Mouse (Mus musculus) left cerebral cortex, postnatal 4 days (tissue): ENCODE results near the gene Rasl12. TPM values are rescaled to one million over a fixed set of nuclear protein-coding genes. Genes with fewer than 3 reads are reported as not detected.

ENCODE experiments used
- DNase-seq: peaks from one replicate; pipeline ENCODE4 v3.0.0-alpha.2; 2022
- intact Hi-C: fragments of 180-260 bp; cut with DNase I; formaldehyde crosslinking; loops from one replicate; pipeline ENCODE4 v1.15.1; 2025
- total RNA-seq, 2 experiments: library from RNA; stranded (reverse); gene quantifications; 2 replicates each; pipeline ENCODE4 v1.2.3; 2021

Gene Rasl12
- total RNA-seq, result 1 to 10 TPM; 4.3 to 4.4 TPM

DNA sequence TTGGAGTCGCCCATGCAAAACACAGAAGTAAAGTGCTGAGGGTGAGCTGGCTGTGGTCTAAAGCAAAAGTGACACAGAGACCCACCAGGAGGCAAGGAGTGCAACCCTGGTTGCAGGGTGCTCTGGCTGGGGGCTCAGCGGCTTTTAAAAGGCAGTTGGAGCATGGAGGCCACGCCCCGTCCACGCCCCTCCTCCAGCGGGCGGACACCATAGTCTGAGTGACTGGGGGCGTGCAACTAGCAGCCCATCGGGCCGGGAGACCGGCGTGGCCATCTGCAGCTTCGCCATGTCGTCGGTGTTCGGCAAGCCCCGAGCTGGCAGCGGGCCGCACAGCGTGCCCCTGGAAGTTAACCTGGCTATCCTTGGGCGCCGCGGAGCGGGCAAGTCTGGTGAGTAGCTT, at the start of gene Rasl12:
Gene Rasl12, plus strand, starts transcription at position 228 of the 400 bp plus-strand sequence.
- DNase-seq, result peak; percentile 84
- intact Hi-C loops, result no loop called here

DNA sequence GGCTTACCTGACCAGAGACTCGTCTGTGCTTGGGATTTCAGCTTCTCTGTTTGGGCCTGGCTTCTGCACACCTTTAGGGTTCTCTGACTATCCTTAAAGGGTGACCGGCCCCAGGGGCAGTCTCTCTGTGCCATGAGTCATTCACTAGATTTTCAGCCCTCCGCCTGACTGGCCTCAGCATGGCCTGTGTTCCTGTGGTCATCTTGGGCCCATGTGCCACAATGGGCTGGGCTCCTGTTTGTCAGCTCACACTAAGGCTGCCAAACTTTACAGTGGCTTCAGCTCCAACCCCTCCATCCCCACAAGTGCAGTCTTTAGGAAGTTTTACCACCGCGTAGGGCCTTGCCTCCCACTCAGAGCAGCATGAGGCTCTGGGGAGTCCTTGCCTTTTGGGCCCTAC, 45.1 kb upstream of the Rasl12 start:
- intact Hi-C loops, result no loop called here
- DNase-seq, result no peak

DNA sequence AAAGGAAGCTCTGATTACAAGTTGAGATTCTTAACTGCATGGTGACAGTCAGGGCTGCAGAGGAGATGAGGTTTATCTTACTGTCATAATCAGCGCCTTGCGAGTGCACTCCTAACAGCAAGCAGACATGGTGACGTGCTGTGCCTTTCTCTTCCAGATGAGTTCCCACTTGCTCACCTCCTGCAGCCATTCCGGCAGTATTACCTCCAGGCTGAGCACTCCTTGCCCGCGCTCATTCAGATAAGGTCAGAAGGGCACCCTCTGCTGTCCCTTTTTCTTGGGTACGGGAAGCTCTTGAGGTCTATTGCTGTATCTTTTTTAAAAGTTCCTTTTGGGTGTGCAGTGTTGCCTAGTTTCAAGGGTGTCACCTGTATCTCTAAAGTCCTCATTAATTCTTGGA, 41.7 kb upstream of the Rasl12 start:
- intact Hi-C loops, result no loop called here
- DNase-seq, result no peak

DNA sequence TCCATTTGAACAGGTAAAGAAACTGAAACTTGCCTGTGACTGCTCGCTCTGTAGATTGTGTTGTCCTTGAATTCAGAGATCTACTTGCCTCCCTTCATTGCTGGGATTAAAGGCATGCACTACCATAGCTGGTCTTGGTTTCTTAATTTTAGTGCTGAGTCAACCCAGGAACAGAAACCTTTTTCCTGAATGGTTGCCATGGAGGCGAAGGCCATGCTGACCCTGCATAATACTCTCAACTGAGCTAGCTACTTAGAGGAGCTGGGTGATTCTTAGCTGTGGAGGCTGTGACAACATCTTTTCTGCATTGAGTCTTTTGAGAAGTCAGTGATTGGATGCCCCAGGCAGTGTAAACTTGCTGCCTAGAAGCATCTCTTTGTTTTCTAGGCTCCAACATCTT, 41.3 kb upstream of the Rasl12 start:
- no peak for DNase-seq
- intact Hi-C loops, result no loop called here

DNA sequence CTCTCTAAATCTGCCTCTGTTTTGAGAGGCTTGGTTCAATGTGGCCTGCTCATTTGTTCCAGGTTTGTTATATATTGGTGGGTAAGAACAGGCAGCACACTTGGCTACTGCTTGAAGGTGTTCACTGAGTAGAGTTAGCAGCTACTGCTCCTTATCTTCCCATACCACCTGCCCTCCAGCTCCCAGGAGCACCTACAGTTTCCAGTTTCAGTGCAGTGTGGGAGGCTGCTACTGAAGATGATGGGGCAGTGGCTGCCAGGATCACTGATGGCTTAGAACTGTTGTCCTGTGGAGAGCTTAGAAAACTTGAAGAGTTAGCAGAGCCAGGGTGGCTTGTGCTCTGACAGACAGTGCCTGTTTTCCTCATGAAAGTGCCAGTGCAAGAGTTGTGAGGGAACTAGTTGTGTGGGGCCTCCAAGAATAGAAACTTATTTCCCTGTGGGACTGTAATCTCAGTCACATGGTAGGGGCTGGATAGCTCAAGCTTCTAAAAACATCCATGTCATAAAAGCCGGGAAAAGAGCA, 39.3 kb upstream of the Rasl12 start:
- intact Hi-C loops, result no loop called here
- DNase-seq, result no peak

DNA sequence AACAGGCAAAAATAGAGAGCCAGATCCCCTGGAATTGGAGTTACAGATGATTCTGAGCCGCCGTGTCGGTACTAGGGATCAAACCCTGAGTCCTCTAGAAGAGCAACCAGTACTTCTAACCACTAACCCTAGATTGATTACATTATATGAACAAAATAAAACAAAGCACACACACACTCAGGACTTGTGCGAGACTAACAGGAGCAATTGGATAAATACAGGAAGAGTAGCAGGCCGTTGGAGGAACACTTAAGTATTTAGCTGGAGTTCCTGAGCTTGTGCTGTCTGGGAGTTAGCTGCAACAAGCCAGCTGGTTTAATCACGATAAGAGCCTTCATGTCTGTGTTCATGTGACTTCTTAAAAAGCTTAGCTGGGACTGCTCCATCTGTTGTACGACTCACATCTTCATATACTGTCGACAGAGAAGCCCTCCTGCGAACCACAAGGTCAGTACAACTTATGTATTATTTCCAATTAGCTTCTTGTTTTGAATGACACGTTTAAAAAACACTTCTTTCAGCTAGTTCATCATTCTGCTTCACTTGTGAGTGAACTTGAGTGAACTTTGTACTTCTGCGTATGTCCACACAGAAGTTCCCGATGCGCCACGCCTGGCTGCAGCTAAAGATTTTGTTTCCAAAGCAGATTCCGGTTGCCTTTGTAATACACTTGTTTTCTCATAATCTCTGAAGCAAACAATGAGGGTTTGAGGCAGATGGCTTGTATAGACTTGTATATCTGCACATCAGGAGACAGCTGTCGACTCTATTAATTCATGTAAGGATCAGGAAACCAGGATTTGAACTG, 37.5 kb upstream of the Rasl12 start, which contains the start of gene Ubap1l:
Gene Ubap1l, plus strand, starts transcription at position 401 of the 808 bp plus-strand sequence.
- intact Hi-C loops, result no loop called here

DNA sequence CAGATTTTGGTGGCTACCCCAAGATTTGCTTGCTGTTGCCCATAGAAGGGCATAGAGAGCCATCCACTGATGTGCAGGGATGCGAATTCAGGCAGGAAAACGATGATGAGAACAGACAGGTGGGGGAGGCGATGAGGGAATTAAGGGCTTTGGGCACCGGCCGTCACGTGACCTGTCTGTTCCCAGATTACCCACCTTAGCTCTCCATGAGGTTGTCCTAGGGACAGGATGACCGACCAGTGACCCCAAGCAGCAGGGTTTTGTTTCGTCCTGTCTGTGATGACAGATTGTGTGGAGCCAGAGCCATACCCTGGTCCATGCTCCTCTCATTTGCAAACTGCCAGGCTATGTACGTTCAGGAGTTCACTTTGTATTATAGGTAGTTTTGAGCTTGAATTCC, 34.6 kb upstream of the Rasl12 start:
- intact Hi-C loops, result no loop called here
- no peak for DNase-seq

More for the DNA sequence above, 37.5 kb upstream of the Rasl12 start, which contains the start of gene Ubap1l:
- no peak for DNase-seq

DNA sequence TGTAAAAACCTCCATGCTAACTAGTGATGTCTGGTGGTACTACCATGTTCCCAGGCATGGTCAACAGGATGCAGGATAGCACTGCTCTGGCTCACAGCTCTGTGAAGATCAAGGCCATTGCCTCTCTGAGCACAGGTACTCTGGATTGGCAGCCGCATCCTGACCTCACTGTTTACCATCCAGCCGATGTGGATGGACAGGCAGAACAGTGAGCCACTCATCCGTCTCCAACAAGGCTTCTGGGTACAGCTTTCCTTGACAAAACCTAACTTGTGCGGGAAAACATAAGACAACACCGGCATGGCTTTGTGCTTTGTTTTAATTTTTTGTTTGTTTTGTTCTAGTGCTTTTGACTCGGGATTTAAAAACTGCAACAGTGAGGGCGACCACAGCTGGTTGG, 32.6 kb upstream of the Rasl12 start:
- no peak for DNase-seq
- intact Hi-C loops, result no loop called here

DNA sequence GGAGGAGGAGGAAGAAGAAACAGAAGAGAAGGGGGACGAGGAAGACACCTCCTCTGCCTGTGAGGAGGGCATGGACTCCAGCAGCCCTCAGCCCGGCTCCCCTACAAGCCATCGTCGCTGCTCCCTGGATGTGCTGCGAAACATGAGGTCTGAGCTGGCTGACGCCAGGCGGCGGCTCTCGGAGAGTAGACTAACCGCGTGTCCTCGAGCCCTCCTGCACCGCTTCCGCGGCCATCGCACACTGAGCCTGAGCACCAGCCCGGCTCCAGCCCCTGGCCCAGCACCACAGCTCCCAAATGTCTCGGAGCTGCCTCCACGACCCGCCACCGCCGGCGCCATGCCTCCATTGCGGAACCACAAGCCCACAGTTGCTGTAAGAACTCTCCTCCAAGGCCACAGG, 26.6 kb upstream of the Rasl12 start:
- DNase-seq, result no peak
- intact Hi-C loops, result loop anchor here (10.0 kb wide), 1 partner anchor 63 kb away; the partner anchor contains the start of gene Mtfmt

DNA sequence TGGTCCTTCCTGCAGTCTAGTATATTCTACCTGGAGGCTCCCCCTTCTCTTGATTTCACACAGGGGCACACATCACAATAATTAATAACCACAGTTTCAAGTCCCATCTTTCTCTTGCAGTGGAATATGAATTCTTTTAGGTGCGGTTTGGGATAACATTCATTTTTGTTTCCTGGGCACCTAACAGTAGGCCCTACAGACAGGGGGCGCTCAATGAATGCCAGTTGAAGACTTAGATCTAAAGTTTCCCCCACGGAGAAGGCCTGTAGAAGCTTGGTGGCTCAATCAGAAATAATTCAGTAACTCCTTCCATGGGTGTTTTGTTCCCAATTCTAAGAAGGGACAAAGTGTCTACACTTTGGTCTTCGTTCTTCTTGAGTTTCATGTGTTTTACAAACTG, 25.9 kb upstream of the Rasl12 start:
- intact Hi-C loops, result loop anchor here (10.0 kb wide), 1 partner anchor 62 kb away; the partner anchor contains the start of gene Mtfmt
- peak; percentile 29 for DNase-seq

DNA sequence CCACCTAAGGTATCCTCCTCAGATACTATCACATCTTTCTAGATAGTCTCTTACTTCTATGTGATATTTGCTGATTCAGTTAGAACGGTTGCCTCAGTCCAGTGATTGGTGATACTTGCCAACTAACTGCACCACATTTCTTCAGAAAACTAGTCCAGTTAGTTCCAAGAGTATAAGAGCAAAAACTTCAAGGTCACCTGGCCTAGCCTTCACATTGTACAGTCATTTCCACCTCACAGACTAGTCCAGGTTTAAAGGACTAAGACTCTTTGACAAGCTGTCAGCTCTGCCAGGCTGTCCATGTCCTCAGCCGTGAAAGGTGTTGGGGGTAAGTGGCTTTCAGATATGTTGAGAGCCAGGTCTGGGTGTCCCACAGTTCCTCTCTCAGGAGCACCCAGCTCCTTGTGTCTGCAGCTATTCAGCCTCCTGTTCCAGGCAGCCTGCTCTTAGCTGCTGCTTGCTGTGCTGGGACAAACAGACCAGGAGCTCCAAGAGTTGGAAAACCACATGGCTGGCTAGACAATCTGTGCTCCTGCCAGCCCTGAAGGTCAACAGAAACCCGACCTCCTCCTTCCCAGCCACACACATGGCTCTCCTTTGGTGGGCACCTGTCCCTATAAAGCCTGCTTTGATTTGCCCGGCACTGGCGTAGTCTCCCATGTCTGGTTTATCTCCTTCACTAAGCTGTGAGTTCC, 23.7 kb upstream of the Rasl12 start:
- intact Hi-C loops, result loop anchor here (10.0 kb wide), 1 partner anchor 60 kb away; the partner anchor contains the start of gene Mtfmt
- DNase-seq, result no peak

DNA sequence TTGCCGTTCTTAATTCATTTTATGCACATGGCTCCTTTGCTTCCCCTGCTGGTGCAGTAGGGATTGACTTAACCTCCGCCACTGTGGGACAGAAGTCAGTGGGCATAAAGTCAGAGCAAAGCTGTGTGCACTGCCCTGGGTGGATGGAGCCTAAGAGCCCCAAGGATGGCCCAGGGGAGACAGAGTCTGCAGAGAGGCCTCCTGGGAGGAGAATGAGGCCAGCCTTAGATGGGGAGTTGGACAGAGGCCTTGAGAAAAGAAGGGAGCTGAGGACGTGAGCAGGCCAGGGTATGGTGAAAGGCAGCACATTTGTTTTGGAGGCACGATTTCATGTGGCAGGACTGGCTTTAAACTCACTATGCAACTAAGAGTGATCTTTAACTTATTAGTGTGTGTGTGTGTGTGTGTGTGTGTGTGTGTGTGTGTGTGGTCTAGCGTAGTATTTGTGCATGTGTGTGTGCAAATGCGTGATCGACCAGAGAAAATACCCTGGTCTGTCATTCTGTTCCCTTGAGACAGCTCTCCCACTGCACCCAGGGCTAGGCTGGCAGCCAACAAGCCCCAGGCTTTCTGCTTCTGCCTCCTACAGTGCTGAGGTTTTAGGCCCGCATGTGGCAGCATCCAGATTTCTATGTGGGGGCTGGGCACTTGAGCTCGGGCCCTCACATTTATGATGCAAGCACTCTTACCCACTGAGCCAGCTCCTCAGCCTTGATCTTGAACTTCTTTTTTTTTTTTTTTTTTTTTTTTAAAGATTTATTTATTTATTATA, 23.0 kb upstream of the Rasl12 start:
- no peak for DNase-seq
- intact Hi-C loops, result loop anchor here (10.0 kb wide), 1 partner anchor 59 kb away; the partner anchor contains the start of gene Mtfmt

DNA sequence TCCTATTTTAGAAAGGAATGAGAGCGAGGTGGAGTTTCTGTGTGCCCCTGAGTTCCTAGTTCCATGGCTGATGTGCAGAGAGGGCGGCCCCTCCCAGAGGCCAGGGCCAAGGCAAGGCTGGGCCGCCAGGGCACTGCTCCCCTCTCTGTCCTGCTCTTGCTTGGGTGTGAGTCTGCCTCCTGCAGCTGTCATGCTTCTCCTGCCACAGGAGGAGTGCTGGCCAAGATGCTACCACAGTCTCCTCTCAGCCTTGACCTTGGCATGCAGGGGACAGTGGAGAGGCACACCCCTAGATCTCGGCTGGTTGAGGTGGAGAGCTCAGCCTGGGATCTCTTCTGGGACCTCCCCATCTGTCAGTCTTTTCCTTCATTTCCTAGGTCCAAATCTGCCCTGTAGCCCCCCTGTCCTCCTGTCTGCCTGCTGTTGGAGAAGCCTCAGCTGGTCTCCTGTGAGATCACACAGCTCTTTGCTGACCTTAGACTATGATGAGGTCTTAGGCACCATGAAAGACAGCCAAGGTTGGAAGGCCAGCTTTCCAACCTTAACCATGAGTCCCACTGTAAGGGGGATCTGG, 17.2 kb upstream of the Rasl12 start:
- intact Hi-C loops, result no loop called here
- no peak for DNase-seq

DNA sequence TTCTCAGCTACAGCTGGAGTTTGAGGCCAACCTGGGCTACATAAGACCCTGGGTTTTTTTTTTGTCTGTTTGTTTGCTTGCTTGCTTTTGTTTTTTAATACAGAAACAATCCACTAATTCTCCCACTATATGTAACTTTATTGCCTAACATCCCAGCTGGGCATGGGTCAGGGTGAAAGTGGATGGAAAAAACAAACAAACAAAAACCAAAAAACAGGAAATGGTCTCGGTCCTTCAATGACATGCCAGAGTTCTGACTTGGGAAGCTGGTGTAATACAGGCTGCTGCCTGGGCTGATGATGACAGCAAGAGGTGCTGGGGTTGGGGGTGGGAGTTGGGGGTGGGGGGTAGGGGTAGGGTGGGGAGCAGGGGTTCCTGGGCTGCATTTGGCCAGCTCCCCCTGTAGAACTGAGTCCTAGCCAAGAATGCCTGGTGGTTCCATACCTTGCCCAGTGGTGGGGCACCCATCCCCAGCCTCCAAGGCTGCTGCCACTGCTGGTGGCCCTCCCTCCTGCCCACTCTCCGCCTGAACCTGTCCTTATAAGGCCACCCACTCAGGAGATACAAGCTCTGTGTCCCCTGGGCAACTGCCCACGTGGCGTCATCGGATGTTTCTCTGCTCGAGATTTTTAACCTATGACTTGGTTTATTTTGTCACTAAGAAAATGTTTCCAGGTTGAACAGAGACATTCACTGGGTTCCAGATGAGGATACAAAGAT, 16.1 kb upstream of the Rasl12 start:
- intact Hi-C loops, result no loop called here
- DNase-seq, result no peak

DNA sequence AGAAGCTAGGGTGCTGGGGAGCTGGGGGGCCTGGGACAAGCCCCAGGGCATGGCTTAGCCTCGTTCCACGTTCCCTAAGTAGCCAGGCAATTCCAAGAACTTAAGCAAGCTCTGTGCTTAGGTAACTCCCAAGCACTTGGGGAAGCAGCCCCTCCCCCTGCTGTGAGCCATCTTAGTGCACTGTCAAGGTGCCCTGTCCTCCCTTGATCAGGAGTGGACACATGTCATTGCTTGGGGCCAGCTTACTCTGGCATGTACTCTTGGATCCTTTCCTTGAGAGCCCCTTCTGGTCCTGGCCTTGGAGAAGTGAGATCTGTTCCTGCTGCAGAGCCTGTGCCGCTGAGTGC, 15.6 kb upstream of the Rasl12 start:
- DNase-seq, result no peak
- intact Hi-C loops, result no loop called here

DNA sequence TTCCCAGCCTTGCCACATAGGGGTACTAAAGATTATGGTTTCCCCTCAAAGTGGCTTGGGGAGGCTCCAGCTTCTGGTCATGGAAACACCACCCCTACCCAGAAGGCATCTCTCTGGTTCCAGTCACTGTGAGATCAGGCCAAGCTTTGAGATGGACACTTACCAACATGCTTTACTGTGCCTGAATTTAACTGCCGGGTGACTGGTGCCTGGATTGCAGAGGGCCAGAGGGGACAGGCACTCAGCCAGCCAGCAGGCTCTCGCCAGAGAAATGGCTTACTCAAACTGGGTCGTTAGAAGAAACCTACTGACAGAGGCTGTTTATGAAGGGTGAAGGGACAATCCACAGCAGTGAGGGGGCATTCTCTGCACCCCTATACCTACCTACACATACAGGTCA, 14.0 kb upstream of the Rasl12 start:
- DNase-seq, result peak; percentile 29
- intact Hi-C loops, result no loop called here

DNA sequence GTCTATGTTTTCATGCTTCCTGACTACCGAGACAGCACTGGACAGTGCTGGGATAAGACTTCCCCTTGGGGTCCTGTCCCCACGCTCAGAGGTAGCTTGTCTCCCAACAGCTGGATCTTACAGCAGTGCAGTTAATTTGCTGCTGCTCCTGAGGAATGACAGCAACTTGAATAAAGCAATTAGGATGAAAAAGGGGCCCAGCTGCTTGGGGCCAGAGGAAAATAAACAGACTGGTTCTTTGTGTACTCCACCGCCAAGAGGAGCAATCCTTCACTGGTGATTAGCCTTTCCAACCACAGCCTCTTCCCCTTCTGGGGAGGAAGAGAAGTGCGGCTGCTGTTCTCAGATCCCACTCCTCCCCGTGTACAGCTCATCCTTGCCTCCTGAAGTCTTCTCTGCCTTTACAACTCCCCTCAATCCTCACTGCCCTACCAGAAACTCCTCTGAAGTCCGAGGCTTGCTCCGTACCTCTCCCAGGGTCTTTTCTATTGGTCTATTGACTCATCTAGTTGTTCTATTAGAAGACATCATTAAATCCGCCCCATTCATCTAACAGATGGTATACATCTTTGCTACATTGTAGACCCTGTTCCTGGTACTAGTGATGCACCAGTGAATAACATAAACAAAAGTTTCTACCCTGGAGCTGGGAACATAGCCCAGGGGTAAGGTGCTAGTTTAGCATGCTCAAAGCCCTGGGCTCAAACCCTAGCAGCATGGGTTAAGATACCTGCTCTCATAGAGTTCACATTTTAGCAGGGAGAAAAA, 11.7 kb upstream of the Rasl12 start:
- intact Hi-C loops, result no loop called here

DNA sequence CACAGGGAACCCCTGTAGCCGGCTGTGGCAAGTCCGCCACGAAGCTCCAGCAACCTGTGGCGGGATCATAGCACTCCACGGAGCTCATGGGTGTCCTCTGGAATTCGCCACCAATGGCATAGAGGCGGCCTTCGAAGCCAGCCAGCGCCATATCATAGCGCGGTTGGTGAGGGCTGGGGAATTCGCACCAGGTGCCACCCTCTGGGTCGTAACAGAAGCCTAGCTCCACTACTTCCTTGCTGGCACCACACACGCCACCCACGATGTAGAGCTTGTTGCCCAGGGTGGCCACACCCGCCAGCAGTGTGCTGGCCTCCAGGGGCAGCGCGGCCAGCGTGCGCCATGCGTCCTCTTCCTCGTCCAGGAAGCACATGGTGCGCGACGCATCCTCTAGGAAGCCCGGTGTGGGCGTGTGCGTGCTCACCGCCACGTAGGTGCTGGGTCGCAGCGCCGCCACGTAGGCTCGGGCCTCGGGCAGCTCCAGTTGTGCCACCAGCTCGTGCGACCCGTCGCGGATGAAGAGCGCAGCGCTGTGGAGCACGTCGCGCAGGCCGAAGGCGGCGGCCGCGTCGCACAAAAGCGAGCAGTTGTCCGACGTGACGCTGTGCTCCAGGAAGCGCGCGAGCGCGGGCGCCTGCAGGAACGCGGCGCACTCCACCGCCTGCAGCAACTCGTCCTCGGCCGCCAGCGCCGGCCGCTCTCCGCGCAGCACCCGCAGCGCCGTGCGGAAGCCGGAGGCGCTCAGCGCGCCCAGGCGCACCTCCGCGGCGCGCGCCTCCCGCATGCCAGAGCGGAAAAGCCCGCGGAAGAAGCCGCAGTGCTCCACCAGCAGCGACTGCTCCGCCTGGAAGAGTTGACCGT, 7.3 kb upstream of the Rasl12 start:
- DNase-seq, result no peak
- intact Hi-C loops, result no loop called here

More for the DNA sequence above, 11.7 kb upstream of the Rasl12 start:
- DNase-seq, result no peak
